Mouse (Mus musculus) frontal cortex, postnatal 36 days (tissue): ENCODE data around the gene Scgb1b15.
"Not testable (repeated sequence)": the region's sequence is repeated elsewhere in the genome, so short reads cannot be mapped to it uniquely, and the experiment has no call there.

ENCODE experiments used
- DNase-seq, 2 experiments: peaks; one replicate each; pipeline ENCODE4 v3.0.0; 2022; ENCODE audit warnings: low spot score in 2 of 2

The Scgb1b15 gene

GRCm38 (mm10) chr7:32836254-32836653, at the start of gene Scgb1b15:
Scgb1b15 (plus strand) TSS chr7:32836554.
- DNase-seq: not testable (repeated sequence)

- not testable (repeated sequence) for DNase-seq
Measured at GRCm38 (mm10) chr7:32829562-32829961, 6.8 kb upstream of the Scgb1b15 start, which contains the start of gene Scgb2b15. Scgb2b15 (minus strand) TSS chr7:32829662.
